Mouse (Mus musculus) regulatory T cell (primary cell): ENCODE results near the gene Phex.

ENCODE experiments used
- in situ Hi-C: fragments of 300-600 bp; cut with MboI, MseI; formaldehyde crosslinking; loops from one replicate; pipeline ENCODE4 v1.15.1; 2025; ENCODE audit warnings: high pct_unique_total_duplicates

Phex gene

GRCm38 (mm10) chrX:157307411-157307810 lies 107.7 kb downstream of the Phex start:
- in situ Hi-C loops = no loop called here

GRCm38 (mm10) chrX:157306796-157307405 lies 108.2 kb downstream of the Phex start:
- in situ Hi-C loops = no loop called here

- in situ Hi-C loops = no loop called here
Measured at GRCm38 (mm10) chrX:157305852-157306232, 109.3 kb downstream of the Phex start.

- in situ Hi-C loops = no loop called here
Measured at GRCm38 (mm10) chrX:157305193-157305851, 109.8 kb downstream of the Phex start.

- in situ Hi-C loops = loop anchor here (25.0 kb wide), 1 partner anchor 1655 kb away; no protein-coding TSS in a partner anchor
Measured at GRCm38 (mm10) chrX:157292411-157292810, 122.7 kb downstream of the Phex start.

GRCm38 (mm10) chrX:157276581-157276980 lies 138.5 kb downstream of the Phex start:
- in situ Hi-C loops = loop anchor here (25.0 kb wide), 1 partner anchor 1639 kb away; no protein-coding TSS in a partner anchor

GRCm38 (mm10) chrX:157273291-157273690 lies 141.8 kb downstream of the Phex start:
- in situ Hi-C loops = no loop called here

GRCm38 (mm10) chrX:157271609-157272008 lies 143.5 kb downstream of the Phex start:
- in situ Hi-C loops = no loop called here

GRCm38 (mm10) chrX:157269726-157270305 lies 145.3 kb downstream of the Phex start:
- in situ Hi-C loops = no loop called here

- in situ Hi-C loops = no loop called here
Measured at GRCm38 (mm10) chrX:157268141-157268540, 147.0 kb downstream of the Phex start.

GRCm38 (mm10) chrX:157202736-157203135 lies 212.4 kb downstream of the Phex start:
- in situ Hi-C loops = no loop called here

GRCm38 (mm10) chrX:157184167-157184566 lies 230.9 kb downstream of the Phex start:
- in situ Hi-C loops = no loop called here

- in situ Hi-C loops = no loop called here
Measured at GRCm38 (mm10) chrX:157180845-157181244, 234.3 kb downstream of the Phex start.

- in situ Hi-C loops = no loop called here
Measured at GRCm38 (mm10) chrX:157164142-157164541, 251.0 kb downstream of the Phex start.

- in situ Hi-C loops = no loop called here
Measured at GRCm38 (mm10) chrX:157163394-157163793, 251.7 kb downstream of the Phex start.

GRCm38 (mm10) chrX:157144675-157145074 lies 270.4 kb downstream of the Phex start:
- in situ Hi-C loops = no loop called here

- in situ Hi-C loops = no loop called here
Measured at GRCm38 (mm10) chrX:157139601-157140000, 275.5 kb downstream of the Phex start.
